Mouse (Mus musculus) brain, embryonic 14.5 days (tissue): ENCODE measurements around the gene Psmd9.

Experiments used
- CTCF ChIP-seq: fragments of 200-500 bp; IDR thresholded peaks from 2 replicates; pipeline ENCODE4 v1.5.1; 2012; ENCODE audit warnings: inconsistent platforms, mild to moderate bottlenecking, moderate library complexity, borderline replicate concordance; ENCODE audit not compliant: insufficient read depth, insufficient read length; ENCODE audit errors: extremely low read depth
- POLR2A ChIP-seq: fragments of 200-500 bp; IDR thresholded peaks from 2 replicates; pipeline ENCODE4 v1.6.1; 2012; ENCODE audit warnings: mild to moderate bottlenecking, inconsistent platforms, borderline replicate concordance; ENCODE audit not compliant: poor library complexity, insufficient read depth, insufficient read length, severe bottlenecking; ENCODE audit errors: extremely low read depth

DNA sequence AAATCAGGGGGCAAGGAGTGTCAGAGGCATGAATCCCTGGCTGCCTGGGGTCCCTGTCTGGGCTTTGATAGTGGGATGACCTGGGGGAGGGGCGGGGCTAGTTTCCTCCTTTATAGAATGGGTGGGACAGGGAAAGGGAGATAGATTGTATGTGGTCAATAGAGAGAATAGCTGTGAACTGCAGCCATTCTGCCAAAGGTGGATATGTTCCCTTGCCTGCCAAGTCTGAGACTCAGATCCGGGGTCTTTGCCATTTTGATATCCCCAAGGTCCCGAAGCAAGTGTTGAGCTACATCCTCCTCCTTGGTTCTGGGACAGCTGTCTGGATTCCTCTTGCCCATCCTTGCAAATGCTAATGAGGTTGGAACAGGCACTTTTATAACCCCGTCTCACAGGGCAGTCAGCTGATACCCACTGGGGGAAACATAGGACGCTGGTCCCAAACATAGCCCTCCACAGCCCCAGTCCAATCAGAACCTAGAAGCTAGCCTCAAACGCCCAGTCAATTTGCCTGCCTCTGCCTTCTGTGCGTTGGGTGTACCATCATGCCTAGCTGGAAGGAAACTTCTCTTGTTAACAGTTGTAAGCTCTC is 48.5 kb upstream of the Psmd9 start:
- no peak for TF ChIP-seq POLR2A
- TF ChIP-seq CTCF = no peak
